Mouse (Mus musculus) embryonic facial prominence, embryonic 11.5 days (tissue): Measurements from ENCODE around the gene Xrcc1. TPM values are rescaled to one million over a fixed set of nuclear protein-coding genes. Genes with fewer than 3 reads are reported as not detected.
A peak's percentile ranks its signal among the peaks of the same experiment; 100 is the strongest.

Experiments
- ATAC-seq: fragments of 200-750 bp; cut with Nextera tagmentation; replicated peaks from 2 replicates; pipeline ENCODE4 v1.8.0; 2017; ENCODE audit warnings: low read depth; ENCODE audit not compliant: insufficient number of reproducible peaks, low FRiP score, low TSS enrichment
- DNase-seq: peaks from one replicate; pipeline ENCODE4 v3.0.0-alpha.2; 2015; ENCODE audit warnings: low spot score
- H3K27ac ChIP-seq: fragments of 300-500 bp; sonication (generic); replicated peaks from 2 replicates; pipeline ENCODE4 v1.5.1; 2014; ENCODE audit warnings: mild to moderate bottlenecking, low read depth, low read length, control low read depth
- H3K27me3 ChIP-seq: fragments of 300-500 bp; sonication (generic); 2 replicates; pipeline ENCODE4 v1.6.1; 2014; ENCODE audit warnings: mild to moderate bottlenecking, low read length, moderate library complexity, mixed read lengths; ENCODE audit not compliant: control insufficient read depth, insufficient read depth
- H3K36me3 ChIP-seq: fragments of 300-500 bp; sonication (generic); replicated peaks from 2 replicates; pipeline ENCODE4 v1.6.1; 2014; ENCODE audit warnings: low read depth, mild to moderate bottlenecking, low read length, moderate library complexity, mixed read lengths; ENCODE audit not compliant: control insufficient read depth, insufficient read depth
- H3K4me1 ChIP-seq: fragments of 300-500 bp; sonication (generic); 2 replicates; pipeline ENCODE4 v1.6.1; 2014; ENCODE audit warnings: low read length, mixed read lengths; ENCODE audit not compliant: control insufficient read depth, insufficient read depth
- H3K4me2 ChIP-seq: fragments of 300-500 bp; sonication (generic); 2 replicates; pipeline ENCODE4 v1.6.1; 2014; ENCODE audit warnings: low read depth, mild to moderate bottlenecking, control low read depth, low read length, moderate library complexity
- H3K4me3 ChIP-seq: fragments of 300-500 bp; sonication (generic); 2 replicates; pipeline ENCODE4 v1.5.1; 2014; ENCODE audit warnings: low read depth, low read length, control low read depth
- H3K9ac ChIP-seq: fragments of 300-500 bp; sonication (generic); replicated peaks from 2 replicates; pipeline ENCODE4 v1.6.1; 2014; ENCODE audit warnings: mild to moderate bottlenecking, control low read depth, low read length
- H3K9me3 ChIP-seq: fragments of 300-500 bp; sonication (generic); replicated peaks from 2 replicates; pipeline ENCODE4 v1.6.1; 2016; ENCODE audit warnings: mild to moderate bottlenecking, low read length, inconsistent platforms, mixed read lengths; ENCODE audit not compliant: control insufficient read depth
- WGBS: fragments of 180-500 bp; shearing (Covaris S2); extraction: QIAGEN DNeasy Blood & Tissue Kit; methylation state at CpG from one replicate; pipeline ENCODE4 v1.1.7; 2014; 5-methylcytosine and 5-hydroxymethylcytosine counted together
- polyA plus RNA-seq: library from polyadenylated mRNA; unstranded; fragments of >200 nt; fragmentation: Nextera tagmentation; extraction: Ambion mirVana; gene quantifications from 2 replicates; pipeline ENCODE4 v1.2.1, GENCODE M21; 2014

Xrcc1 gene
- polyA plus RNA-seq, 1 experiment from 2014 or later, result 99.0 TPM

GRCm38 (mm10) chr7:24571071-24571470, 25.0 kb downstream of the Xrcc1 start:
- peaks cover 18% of the 10 kb centered on the region for H3K36me3 ChIP-seq
- H3K4me3 ChIP-seq, result no peak overlapping the region
- no peaks in the 10 kb centered on the region for H3K9me3 ChIP-seq
- H3K4me1 ChIP-seq, result no peaks in the 10 kb centered on the region
- 77% methylated on average over 4 of the region's 4 CpGs for WGBS
- DNase-seq, result no peak
- H3K4me2 ChIP-seq, result no peak overlapping the region
- no peak overlapping the region for H3K9ac ChIP-seq
- ATAC-seq, result no peak
- H3K27me3 ChIP-seq, result no peaks in the 10 kb centered on the region
- H3K27ac ChIP-seq, result no peak overlapping the region

- Histone ChIP-seq H3K4me2 (no peak overlapping the region), H3K9me3 (no peaks in the 10 kb centered on the region), H3K9ac (no peak overlapping the region), H3K27me3 (no peaks in the 10 kb centered on the region), H3K4me1 (no peaks in the 10 kb centered on the region), H3K36me3 (peaks cover 15% of the 10 kb centered on the region), H3K27ac (no peak overlapping the region), H3K4me3 (no peak overlapping the region)
- WGBS, result 49% methylated on average over 5 of the region's 5 CpGs
- DNase-seq (peak; percentile 48), ATAC-seq (0 out of 2 replicates have a peak, but pooled peaks have one; percentile 17)
Observed at GRCm38 (mm10) chr7:24572455-24572854, 26.4 kb downstream of the Xrcc1 start.

- peaks cover 7% of the 10 kb centered on the region for H3K36me3 ChIP-seq
- H3K4me1 ChIP-seq, result no peaks in the 10 kb centered on the region
- ATAC-seq, result no peak
Observed at GRCm38 (mm10) chr7:24574224-24574796, 28.2 kb downstream of the Xrcc1 start.

GRCm38 (mm10) chr7:24577811-24578210, 31.7 kb downstream of the Xrcc1 start:
- Histone ChIP-seq H3K27me3 (no peaks in the 10 kb centered on the region), H3K4me1 (no peaks in the 10 kb centered on the region), H3K9ac (no peak overlapping the region), H3K27ac (no peak overlapping the region), H3K36me3 (no peaks in the 10 kb centered on the region; the same call in 1 of the 2 replicates), H3K9me3 (no peaks in the 10 kb centered on the region), H3K4me2 (no peak overlapping the region), H3K4me3 (no peak overlapping the region)
- ATAC-seq (no peak), DNase-seq (no peak)
- WGBS, result 94% methylated on average over 10 of the region's 10 CpGs

More at GRCm38 (mm10) chr7:24574224-24574796, 28.2 kb downstream of the Xrcc1 start:
- Histone ChIP-seq H3K4me2 (no peak overlapping the region), H3K27ac (no peak overlapping the region), H3K4me3 (no peak overlapping the region), H3K9ac (no peak overlapping the region), H3K9me3 (no peaks in the 10 kb centered on the region), H3K27me3 (no peaks in the 10 kb centered on the region)
- WGBS, result 49% methylated on average over 12 of the region's 12 CpGs
- DNase-seq, result no peak

- H3K4me1 ChIP-seq, result no peaks in the 10 kb centered on the region
- DNase-seq, result no peak
- 0 out of 2 replicates have a peak, but pooled peaks have one; percentile 31 for ATAC-seq
- 90% methylated on average over 6 of the region's 6 CpGs for WGBS
- H3K9me3 ChIP-seq, result no peaks in the 10 kb centered on the region
- H3K27ac ChIP-seq, result no peak overlapping the region
- no peak overlapping the region for H3K9ac ChIP-seq
- H3K4me3 ChIP-seq, result no peak overlapping the region
- H3K4me2 ChIP-seq, result no peak overlapping the region
- H3K36me3 ChIP-seq, result no peaks in the 10 kb centered on the region
- peaks cover 25% of the 10 kb centered on the region for H3K27me3 ChIP-seq
Observed at GRCm38 (mm10) chr7:24584876-24585275, 38.8 kb downstream of the Xrcc1 start.

- no peak; the same call in 1 of the 2 replicates for ATAC-seq
- H3K9ac ChIP-seq, result no peak overlapping the region
- peaks cover 25% of the 10 kb centered on the region for H3K27me3 ChIP-seq
- H3K36me3 ChIP-seq, result no peaks in the 10 kb centered on the region
- WGBS, result 30% methylated on average over 15 of the region's 16 CpGs
- no peaks in the 10 kb centered on the region for H3K9me3 ChIP-seq
- H3K27ac ChIP-seq, result no peak overlapping the region
- 0 out of 2 replicates have a peak overlapping the region, but pooled peaks have one; percentile 13 for H3K4me2 ChIP-seq
- H3K4me1 ChIP-seq, result no peaks in the 10 kb centered on the region
- no peak for DNase-seq
- H3K4me3 ChIP-seq, result no peak overlapping the region
Observed at GRCm38 (mm10) chr7:24585995-24586394, 39.9 kb downstream of the Xrcc1 start.

- Histone ChIP-seq H3K36me3 (no peaks in the 10 kb centered on the region), H3K27me3 (peaks cover 25% of the 10 kb centered on the region), H3K9me3 (no peaks in the 10 kb centered on the region), H3K4me3 (peak overlapping the region; percentile 49), H3K4me1 (no peaks in the 10 kb centered on the region), H3K27ac (no peak overlapping the region), H3K9ac (peak overlapping the region; percentile 70), H3K4me2 (peak overlapping the region; percentile 79)
- ATAC-seq (peak; percentile 56), DNase-seq (peak; percentile 25)
- 9% methylated on average over 8 of the region's 8 CpGs for WGBS
Observed at GRCm38 (mm10) chr7:24586828-24587227, 40.7 kb downstream of the Xrcc1 start.

GRCm38 (mm10) chr7:24587330-24588105, 41.4 kb downstream of the Xrcc1 start, which contains the start of the genes Ethe1 and Zfp575:
Ethe1 (plus strand) TSS chr7:24587543.
Zfp575 (minus strand) TSS chr7:24587641.
- DNase-seq (peak; percentile 78), ATAC-seq (peak; percentile 53)
- H3K36me3 ChIP-seq, result no peaks in the 10 kb centered on the region
- peaks cover 25% of the 10 kb centered on the region for H3K27me3 ChIP-seq
- H3K4me2 ChIP-seq, result peak within 1 kb of the TSS; percentile 79
- no peaks in the 10 kb centered on the region for H3K9me3 ChIP-seq
- no peak within 1 kb of the TSS for H3K27ac ChIP-seq
- peak within 1 kb of the TSS; percentile 70 for H3K9ac ChIP-seq
- WGBS, result 6% methylated on average over 30 of the region's 30 CpGs
- no peaks in the 10 kb centered on the region for H3K4me1 ChIP-seq
- peak within 1 kb of the TSS; percentile 49 for H3K4me3 ChIP-seq
